Mouse (Mus musculus): ENCODE results near the gene Nck2.

The Nck2 gene

DNA sequence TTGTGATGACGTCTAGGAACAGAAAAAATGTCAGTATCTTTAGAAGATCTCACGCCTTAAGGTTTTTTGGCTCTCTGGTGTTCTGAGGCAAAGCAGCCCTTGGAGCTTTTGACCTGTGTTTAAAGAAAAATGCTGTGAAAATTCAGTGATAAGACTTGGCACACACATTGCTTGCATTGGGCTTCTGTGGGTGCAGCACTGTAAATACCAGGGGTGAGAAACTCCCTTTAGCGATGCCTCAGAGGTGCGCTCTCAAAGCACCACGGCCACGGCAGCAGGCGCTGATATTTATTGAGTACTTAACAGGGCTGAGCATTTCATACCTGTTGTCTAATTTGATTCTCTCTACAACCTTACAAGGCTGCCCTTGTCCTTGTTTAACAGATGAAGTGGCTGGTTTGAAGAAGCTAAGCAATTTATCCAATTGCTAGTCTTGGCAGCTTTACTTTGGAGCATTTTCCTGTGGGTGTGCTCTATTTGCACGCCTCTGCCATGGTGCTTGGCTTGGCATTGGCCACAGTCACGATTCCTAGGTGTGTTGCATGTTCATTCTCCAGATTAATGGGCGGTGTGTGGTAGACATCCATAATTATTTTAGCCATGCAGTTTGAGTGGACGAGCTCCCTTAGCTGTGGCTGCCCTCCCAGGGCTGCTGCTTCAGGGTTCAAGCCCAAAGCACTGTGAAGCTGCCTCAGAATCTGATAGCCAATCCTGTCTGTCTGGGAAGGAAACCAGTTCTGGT is 19.7 kb downstream of the Nck2 start:
- in situ Hi-C loops (cut with MboI; ENCODE audit: low pct_unique_long_range_greater_than_20kb in 1 of 2, low sequenced_read_pairs in 2 of 2, unreplicated experiment in 1 of 2): no loop called here

DNA sequence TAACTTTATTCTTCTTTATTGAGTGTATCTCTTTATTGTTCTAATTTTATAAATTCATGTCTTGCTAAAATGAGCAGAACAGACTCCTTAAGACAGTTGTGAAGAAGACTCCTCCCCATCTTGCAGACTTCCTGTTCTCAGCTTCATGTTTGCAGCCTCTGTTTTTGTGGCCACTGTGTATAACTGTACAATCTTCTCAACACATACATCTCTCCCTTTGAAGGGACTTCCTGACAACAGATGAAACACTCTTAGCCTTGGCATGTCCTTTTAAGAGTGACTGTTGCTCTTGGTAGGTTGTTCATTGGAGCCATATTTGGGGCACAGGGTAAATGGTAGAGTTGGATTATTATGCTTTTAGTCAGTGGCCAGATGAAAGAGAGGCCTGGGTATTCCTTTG is 20.6 kb downstream of the Nck2 start:
- in situ Hi-C loops (cut with MboI; ENCODE audit: low pct_unique_long_range_greater_than_20kb in 1 of 2, low sequenced_read_pairs in 2 of 2, unreplicated experiment in 1 of 2): no loop called here

DNA sequence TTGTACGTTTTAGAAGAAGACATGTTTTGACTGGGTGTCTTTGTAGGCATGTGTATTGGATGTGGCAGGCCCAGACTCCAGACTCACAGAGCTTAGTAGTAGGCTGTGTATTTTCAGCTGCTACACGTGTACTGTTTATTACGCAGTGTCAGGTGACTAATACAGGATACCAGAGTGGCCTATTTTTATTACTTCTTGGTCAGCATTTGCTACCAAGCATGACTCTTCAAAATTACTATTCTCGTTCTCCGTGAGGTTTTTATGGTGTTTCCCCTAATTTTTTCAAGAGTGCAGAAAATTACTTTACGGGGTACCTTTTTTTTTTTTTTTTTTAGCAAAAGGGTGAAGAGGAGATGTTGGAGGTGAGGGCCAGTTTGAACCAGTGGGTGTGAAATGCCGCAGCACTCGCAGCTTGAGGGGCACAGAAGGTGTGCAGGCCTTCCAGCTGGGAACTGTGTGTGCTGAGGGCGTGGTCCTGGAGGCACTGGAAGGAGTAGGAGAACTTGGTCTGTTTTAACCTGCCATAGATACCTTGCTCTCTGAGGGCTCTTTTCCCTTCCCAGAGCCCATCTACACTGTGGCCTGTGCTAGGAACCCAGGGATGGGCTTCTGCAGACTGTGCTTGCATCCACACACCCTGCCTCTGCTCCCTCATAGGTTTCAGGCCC is 21.7 kb downstream of the Nck2 start:
- in situ Hi-C loops (cut with MboI; ENCODE audit: low pct_unique_long_range_greater_than_20kb in 1 of 2, low sequenced_read_pairs in 2 of 2, unreplicated experiment in 1 of 2): no loop called here

DNA sequence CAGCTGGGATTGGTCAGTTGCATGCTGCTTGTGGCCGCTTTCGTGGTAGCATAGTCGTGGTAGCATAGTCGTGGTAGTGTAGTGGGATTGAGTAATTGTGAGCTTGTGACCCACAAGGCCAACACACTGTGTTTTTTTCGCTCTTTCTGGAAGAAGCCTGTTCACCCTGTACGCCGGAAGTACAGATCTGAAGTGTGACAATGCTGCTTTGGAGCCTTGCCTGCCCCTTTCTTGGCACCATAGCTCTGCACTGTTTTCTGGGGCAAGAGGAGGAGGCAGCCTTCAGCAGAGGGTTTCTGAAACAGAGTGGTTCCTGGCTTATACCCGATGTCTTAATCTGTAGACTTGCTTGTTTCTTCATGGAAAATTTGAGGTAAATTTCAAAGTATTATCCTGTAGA is 23.3 kb downstream of the Nck2 start:
- in situ Hi-C loops (cut with MboI; ENCODE audit: low pct_unique_long_range_greater_than_20kb in 1 of 2, low sequenced_read_pairs in 2 of 2, unreplicated experiment in 1 of 2): no loop called here

DNA sequence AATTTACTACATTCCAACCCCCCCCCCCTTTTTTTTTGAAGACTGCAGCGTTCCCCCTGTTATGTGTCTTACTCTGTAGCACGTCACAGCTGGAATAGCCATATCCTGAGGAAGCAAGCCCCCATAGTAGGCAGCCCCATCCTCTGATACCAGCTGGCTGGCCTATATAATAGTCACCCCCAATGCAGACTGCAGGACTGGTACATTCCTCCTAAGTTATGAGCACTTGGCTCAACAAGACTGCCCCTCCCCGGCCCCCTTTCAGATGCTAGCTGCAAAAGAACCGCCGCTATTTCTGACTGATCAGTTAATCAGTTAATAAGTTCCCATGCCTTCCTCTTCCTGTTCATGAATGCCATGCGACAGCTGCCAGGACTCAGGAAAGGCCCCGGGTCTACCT is 23.8 kb downstream of the Nck2 start:
- in situ Hi-C loops (cut with MboI; ENCODE audit: low pct_unique_long_range_greater_than_20kb in 1 of 2, low sequenced_read_pairs in 2 of 2, unreplicated experiment in 1 of 2): no loop called here

DNA sequence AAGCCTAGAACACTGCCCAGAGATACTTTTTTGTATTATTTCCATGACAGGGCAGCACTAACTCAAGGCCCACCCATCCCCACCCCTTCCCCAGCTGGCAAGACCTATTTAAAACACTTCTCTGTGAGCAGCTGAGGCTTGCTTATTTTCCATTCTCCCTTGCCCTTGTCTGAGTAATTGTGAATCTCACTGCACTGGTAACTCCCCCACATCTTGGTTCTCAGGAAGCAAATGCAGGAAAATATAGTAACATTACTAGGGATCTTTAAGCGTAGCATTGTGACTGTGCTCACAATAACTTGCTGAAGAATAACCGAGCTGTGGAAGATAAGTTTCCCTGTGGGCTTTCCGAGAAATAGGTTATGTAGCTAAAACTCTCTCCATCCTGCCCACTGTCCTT is 24.6 kb downstream of the Nck2 start:
- in situ Hi-C loops (cut with MboI; ENCODE audit: low pct_unique_long_range_greater_than_20kb in 1 of 2, low sequenced_read_pairs in 2 of 2, unreplicated experiment in 1 of 2): no loop called here

DNA sequence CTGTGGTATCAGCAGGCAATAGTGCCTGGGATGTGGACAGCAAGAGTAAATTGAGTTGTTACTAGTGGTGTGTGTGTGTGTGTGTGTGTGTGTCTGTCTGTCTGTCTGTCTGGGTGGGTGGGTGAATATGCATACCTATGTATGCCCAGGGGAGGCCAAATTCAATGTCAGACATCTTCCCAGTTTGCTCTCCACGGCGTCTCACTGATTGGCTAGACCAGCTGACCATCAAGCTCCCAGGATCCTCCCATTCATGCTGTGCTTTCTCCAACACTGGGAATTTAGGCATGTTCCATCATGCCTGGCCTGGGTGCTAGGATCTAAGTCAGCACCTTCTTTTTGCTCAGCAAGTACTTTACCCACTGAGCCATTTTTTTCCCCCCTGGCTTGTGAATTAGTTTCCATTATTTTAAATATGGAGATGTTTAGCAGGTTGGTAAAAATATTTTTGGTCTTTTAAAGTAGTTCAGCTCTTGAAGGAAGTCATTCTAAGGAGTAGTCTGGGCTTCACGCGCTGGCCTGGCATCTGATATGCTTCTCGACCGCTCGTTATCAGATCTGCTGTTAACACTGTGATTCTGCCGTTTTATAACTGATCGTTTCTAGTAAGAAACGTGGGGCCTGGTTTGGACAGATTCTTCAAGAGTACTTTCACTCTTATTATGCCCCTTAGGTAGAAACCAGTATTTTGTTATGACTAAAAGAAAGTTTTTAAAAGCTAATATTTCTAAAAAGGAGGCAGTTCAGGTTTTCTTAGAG is 26.2 kb downstream of the Nck2 start:
- in situ Hi-C loops (cut with MboI; ENCODE audit: low pct_unique_long_range_greater_than_20kb in 1 of 2, low sequenced_read_pairs in 2 of 2, unreplicated experiment in 1 of 2): no loop called here

DNA sequence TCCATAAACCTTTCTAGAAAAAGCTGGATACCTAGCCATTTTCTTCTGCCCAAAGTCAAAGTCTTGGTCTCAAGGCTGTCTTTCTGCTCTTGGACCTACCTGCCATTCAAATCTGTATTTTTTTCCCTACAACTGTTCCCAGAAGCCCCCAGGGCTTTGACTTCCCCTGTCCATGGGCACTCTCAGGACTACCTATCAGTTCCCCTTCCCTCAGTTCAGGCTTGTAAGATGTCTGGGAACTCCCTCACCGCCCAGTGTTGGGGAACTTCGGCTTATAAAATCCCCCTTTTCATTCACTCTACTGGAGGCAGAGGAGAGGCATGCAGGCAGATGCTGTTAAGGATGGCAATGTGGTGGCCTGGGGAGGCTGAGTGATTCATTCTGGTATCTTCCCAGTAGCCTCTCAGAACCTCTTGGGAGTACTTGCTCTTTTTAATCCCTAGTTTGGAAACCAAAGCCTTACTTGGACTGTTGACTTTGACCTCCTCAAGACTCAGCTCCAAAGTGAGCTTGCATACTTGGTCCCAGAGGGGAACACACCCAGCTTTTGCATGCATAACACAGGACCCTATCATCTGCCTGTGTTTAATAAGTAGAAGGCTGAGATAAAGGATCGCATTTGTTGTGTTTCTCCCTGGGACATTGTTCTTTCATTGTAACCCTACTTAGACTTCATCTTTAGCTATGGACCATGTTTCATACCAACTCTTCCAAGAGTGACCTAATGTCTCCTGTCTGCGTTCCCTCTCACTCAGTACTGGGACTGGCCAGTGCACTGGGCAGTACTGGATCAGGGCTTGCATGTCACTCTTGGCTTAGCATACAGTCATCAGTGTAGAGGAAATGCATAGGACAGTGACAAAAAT is 27.0 kb downstream of the Nck2 start:
- in situ Hi-C loops (cut with MboI; ENCODE audit: low pct_unique_long_range_greater_than_20kb in 1 of 2, low sequenced_read_pairs in 2 of 2, unreplicated experiment in 1 of 2): no loop called here

DNA sequence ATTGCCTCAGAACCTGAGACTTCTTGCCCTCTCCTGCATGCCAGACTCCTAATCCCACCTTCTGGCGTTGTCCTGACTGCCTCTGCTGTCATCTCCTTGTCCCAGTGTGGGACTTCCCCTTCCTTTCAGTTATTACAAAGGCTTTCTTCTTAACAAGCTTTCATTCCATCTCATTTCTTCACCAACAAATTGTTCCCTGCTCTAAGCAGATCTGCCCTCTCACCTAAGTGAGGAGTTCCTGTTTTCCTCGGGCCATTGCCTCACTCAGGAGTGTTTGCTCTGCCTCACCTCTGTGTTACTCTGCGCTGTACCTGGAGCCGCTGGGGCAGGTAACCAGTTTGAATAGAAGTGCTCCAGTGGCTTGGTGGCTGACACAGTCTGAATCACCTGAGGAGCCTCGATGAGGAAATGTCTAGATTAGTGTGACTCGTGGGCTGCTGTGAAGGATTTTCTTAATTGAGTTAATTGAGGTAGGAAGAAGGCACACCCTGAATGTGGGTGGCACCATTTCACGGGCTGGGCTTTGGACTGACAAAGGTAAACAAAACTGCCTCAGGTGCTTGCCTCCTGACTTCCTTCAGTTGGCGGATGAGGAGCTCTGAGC is 27.8 kb downstream of the Nck2 start:
- in situ Hi-C loops (cut with MboI; ENCODE audit: low pct_unique_long_range_greater_than_20kb in 1 of 2, low sequenced_read_pairs in 2 of 2, unreplicated experiment in 1 of 2): no loop called here

DNA sequence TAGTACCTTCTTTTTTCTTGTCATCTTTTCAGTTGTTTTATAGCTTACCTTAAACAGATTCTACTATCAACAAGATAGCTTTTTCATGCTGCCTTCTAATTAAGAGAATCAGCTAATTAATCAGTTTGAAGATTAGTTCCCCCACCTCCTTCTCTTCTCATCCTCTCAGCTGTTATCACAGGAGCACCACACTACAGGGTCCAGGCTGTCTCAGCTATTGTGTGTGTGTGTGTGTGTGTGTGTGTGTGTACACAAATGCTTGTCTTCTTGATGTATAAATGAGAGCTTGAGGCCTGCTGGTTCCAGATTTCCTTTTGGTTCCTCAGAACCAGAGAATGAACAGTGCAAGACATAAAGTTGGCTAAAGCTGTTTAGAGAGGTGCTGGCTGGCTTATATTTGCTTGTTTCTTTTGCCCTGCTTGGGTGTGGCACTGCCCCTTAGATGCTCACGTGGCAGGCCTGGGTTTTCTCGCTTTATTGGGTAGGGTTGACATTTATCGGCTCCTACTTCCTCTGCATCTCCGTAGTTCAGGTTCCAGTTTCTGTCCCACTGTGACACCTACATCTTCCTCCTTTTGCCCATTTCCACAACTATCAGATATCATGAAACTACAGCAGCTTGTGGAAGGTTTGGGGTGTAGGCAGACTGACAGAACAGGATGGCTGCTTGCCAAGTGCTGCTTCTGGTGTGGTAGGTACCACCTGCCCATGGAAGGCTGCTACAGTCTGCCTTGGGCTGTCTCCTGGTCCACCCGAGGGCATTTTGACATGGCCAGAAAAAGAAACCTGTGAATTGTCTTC is 29.6 kb downstream of the Nck2 start:
- in situ Hi-C loops (cut with MboI; ENCODE audit: low pct_unique_long_range_greater_than_20kb in 1 of 2, low sequenced_read_pairs in 2 of 2, unreplicated experiment in 1 of 2): no loop called here

DNA sequence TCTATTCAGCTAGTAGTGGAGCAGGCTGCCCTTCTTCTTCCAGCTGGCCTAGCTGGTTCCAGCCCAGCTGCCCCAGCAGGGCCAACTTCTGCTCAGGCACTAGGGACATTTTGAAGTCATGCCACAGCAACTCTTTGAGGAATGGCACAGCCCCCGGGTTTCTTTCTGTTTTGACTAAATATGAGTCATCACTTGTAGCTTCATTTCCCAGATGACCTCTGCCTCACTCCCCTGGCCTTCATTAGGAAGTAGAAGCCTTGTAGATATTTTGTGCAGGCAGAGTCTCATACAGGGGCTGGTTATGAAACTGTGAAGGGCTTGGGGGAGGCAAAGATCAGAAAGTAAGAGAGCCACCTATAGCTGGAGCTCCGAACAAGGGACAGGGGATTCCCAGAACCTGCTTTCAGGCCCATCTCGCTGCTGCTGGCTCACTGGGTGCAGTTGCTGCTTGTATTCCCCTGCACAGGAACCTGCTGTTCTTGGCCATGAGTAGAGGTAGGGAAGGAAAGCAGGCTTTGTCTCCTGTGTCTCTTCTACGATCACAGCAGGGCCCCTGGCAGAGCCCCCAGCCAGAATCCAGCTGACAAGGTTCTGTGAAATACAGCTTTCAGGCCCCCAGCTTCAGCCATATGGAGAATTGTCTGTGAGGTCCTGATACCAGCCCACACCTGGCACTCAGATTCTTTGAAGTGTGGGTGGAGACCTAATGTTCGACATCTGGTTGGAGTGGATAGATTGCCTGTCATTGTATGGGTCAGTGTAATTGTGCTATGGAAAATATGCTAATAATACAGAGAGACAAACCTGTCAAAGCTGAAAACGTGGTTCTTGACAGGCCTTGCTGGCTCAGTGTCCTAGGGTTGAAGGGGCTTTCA is 30.4 kb downstream of the Nck2 start:
- in situ Hi-C loops (cut with MboI; ENCODE audit: low pct_unique_long_range_greater_than_20kb in 1 of 2, low sequenced_read_pairs in 2 of 2, unreplicated experiment in 1 of 2): no loop called here

DNA sequence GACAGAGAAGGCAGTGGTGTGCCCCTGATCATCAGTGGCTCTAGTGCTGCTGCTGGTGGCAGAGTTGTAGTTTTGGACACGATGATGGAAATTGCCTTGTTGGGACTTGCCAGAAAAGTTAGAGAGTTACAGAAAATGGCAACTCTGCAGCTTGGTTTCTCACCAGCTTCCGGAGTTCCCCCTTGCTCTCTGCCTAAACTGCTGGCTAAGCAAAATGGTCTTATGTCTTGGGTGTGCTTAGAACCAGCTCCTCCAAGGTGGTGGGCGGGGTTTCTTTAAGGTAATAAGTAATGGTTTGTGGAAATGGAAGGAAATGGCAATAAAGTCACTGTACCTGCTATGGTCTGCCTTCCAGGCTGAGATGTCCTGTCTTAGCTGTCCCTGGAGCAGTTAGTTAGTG is 33.6 kb downstream of the Nck2 start:
- in situ Hi-C loops (cut with MboI; ENCODE audit: low pct_unique_long_range_greater_than_20kb in 1 of 2, low sequenced_read_pairs in 2 of 2, unreplicated experiment in 1 of 2): no loop called here

DNA sequence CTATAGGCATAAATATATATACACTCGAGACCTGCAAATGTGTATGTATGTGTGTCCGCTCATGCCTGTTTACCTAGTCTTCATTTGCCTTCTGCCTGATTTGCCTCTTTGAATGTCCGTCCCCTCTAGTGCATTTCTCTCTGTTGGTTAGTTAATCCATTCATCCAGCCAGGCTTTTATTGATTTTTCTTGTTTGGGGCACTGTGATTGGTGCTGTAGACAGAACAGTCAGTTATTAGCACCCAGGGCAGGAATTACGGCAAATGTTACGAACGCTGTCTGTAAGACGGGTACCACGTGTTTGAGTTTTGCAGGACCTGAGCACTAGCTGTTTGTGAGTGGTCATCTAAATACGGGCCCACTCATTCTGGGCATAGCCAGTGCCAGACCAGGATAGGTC is 40.8 kb downstream of the Nck2 start:
- in situ Hi-C loops (cut with MboI; ENCODE audit: low pct_unique_long_range_greater_than_20kb in 1 of 2, low sequenced_read_pairs in 2 of 2, unreplicated experiment in 1 of 2): no loop called here

DNA sequence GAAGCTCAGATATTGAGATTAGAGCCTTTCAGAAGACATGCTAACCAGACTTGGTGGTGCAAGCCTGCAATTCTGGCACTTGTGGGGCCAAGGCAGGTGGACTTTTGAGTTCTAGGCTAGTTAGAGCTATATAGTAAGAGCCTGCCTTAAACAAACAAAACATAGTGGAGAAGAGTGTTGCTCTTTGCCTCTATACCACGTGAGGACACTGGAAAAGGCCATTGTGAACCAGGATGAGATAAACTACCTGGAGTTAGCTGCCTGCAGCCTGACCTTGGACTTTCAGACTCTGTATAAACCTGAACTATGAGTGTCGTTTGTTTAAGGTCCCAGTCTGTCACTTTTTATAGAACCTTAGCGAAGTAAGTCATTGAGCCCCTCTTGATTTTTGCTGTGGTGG is 42.1 kb downstream of the Nck2 start:
- in situ Hi-C loops (cut with MboI; ENCODE audit: low pct_unique_long_range_greater_than_20kb in 1 of 2, low sequenced_read_pairs in 2 of 2, unreplicated experiment in 1 of 2): no loop called here

DNA sequence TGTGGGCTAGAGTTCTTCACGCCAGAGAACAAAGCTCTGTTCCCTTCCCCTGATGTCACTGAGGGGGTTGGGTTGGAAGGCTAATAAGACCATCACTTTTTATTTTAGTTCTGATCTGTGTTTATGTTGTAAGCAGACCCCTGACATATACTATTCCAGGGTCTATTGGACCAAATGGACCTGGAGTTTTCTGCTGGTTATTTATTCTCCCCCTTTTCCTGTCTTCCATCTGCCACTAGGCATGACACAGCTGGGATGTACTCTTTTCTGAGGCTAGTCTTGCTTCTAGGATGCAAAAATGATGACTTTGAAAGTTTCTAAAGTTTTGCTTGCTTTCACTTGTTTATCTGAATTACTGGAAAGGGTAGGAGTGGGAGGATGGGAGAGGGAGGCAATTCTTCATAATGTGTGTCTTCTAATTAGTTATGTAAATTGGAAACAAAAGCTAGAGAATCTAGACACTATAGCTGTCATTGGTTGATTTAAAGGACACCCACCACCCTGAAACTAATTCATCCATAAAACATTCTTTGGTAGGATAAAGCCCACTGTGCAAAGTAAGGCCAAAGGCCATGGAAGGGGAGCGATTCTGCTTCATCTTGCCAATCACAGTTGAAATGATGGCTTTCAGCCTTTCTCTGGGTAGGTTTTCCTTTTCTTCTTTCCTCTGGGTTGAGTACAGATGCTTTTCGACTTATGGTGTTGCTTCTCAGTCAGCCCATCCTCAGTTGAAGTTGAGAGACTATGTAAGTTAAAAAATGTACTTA is 42.8 kb downstream of the Nck2 start:
- in situ Hi-C loops (cut with MboI; ENCODE audit: low pct_unique_long_range_greater_than_20kb in 1 of 2, low sequenced_read_pairs in 2 of 2, unreplicated experiment in 1 of 2): no loop called here

DNA sequence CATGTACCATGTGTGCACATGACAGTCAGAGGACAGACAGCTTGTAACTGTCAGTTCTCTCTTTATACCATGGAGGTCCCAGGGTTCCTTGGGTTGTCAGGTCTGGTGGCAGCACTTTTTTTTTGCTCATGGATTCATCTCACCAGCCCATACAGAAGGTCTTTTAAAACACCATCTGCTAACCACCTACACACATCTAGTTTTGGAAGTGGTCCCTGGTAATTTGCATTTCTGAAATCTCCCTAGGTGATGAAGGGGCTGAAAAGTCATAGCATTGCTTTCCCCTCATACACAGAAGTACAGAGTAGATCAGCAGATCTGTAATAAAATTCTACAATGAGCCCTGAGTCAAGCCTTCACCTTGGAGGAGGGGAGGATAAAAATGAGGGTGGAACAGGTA is 44.9 kb downstream of the Nck2 start:
- in situ Hi-C loops (cut with MboI; ENCODE audit: low pct_unique_long_range_greater_than_20kb in 1 of 2, low sequenced_read_pairs in 2 of 2, unreplicated experiment in 1 of 2): no loop called here

Measured in mouse embryonic stem cell (cell line).